Mouse (Mus musculus): ENCODE data around the gene Fbxl15. TPM values are rescaled to one million over a fixed set of nuclear protein-coding genes. Genes with fewer than 3 reads are reported as not detected.

Fbxl15 gene
- 69.1 and 71.4 TPM in 2 replicates for total RNA-seq (2014; rRNA removed)
- 53.3 and 54.2 TPM in 2 replicates for polyA plus RNA-seq (2015; fragmentation: Nextera tagmentation; extraction: Ambion mirVana)

DNA sequence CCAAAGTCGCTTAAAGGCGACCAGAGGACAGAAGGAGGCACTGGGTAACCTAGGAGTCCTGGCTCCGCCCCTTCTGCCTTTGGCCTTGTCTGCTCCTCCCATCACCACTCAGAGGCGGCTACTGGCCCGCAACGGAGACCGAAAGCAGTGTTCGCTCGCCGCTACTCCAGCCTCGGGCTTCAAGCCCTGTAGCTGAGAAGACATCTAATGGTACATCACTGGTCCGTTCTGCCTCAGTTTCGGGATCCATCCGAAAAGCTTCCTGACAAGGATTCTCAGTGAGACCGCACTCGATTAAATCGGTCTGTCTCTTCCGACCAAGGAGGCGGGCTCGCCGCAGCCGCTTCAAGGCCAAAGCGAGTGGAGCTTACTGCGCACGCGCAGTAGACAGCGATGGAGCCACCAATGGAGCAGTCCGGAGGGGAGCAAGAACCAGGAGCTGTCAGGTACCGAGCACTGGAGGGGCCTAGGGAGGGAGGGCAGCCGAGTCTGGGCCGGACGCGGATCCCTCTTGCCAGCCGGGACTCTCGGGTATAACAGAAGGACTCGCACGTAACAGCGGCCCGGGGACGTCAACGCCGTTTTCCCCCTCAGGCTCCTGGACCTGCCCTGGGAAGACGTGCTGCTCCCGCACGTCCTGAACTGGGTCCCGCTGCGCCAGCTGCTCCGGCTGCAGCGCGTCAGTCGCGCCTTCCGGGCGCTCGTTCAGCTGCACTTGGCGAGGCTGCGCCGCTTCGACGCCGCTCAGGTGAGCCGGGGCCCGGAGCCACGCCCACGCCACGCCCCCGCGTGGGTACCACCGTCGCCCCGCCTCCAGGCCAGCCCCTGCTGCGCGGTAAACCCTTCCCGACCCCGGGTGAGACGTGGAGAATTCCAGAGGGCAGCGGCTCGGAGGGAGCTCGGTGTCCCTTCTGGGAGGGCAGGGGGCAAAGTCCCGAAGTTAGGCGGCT is at the start of gene Fbxl15:
Gene Fbxl15 (plus strand): TSS at position 104 of the 950 bp plus-strand sequence.
- peaks cover 12% of the 10 kb centered on the region; the same call in 1 of the 2 replicates for H3K36me3 ChIP-seq (ENCODE audit: insufficient read depth, low read length)
- peak; percentile 98 for DNase-seq (ENCODE audit: low spot score)
- H3K4me1 ChIP-seq (ENCODE audit: insufficient read depth, low read length): peaks cover 11% of the 10 kb centered on the region
- no peaks in the 10 kb centered on the region for H3K27me3 ChIP-seq (ENCODE audit: insufficient read depth, low read length)
- peak; percentile 91 for ATAC-seq
- peak within 1 kb of the TSS; percentile 59 for H3K9ac ChIP-seq (replicated peaks; ENCODE audit: low read length)
- H3K9me3 ChIP-seq (ENCODE audit: low read length): no peaks in the 10 kb centered on the region
- peak within 1 kb of the TSS; percentile 91 for H3K4me2 ChIP-seq (ENCODE audit: low read depth, low read length)
- TF ChIP-seq CTCF (IDR thresholded peaks at IDR 0.05; ENCODE audit: low read depth): no peak
- WGBS: 1% methylated on average over 81 of the region's 81 CpGs
- H3K27ac ChIP-seq: peak within 1 kb of the TSS; percentile 95
- peak within 1 kb of the TSS; percentile 59 for H3K4me3 ChIP-seq (ENCODE audit: low read length)

DNA sequence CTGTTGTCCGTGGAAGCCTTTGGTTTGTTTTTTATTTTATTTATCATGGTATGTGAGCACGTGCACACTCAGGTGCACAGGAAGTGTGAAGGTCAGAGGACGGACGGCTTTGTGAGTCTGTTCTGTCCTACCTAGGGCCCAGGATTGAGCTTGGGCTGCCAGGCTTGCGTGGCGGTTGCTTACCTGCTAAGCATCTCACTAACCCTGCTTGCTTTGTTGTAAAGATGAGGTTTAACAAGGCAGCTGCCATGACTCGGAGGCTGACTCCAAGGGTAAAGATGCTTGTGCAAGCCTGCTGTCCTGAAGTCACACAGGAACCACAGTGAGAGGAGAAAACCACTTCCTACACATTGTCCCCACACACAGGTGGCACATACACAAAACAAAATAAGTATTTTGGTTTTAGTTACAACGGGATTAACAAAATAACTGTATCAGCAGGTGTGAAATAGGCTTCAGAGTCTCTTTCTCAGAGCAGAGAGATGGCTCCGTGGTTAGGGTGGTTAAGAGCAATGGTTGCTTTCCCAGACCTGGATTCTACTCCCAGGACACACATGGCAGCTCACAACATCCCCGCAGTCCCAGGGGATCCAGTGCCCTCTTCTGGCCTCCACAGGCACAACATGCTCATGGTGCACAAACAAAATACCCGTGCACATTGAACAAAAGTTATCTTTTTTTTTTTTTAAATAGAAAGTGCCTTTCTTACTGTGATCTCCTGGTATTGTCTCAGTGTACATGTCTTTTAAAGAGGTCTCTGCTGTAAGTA is 45.7 kb upstream of the Fbxl15 start:
- 93% methylated on average over 11 of the region's 11 CpGs for WGBS
- H3K4me2 ChIP-seq (ENCODE audit: low read depth, low read length): no peak overlapping the region
- no peaks in the 10 kb centered on the region for H3K9me3 ChIP-seq (ENCODE audit: low read length)
- no peak overlapping the region for H3K27ac ChIP-seq
- peak; percentile 26; the same call in 1 of the 2 replicates for TF ChIP-seq CTCF (IDR thresholded peaks at IDR 0.05; ENCODE audit: low read depth)
- DNase-seq (ENCODE audit: low spot score): peak; percentile 19
- H3K27me3 ChIP-seq (ENCODE audit: insufficient read depth, low read length): no peaks in the 10 kb centered on the region
- ATAC-seq: no peak
- H3K9ac ChIP-seq (replicated peaks; ENCODE audit: low read length): no peak overlapping the region
- peaks cover 62% of the 10 kb centered on the region for H3K36me3 ChIP-seq (ENCODE audit: insufficient read depth, low read length)
- H3K4me1 ChIP-seq (ENCODE audit: insufficient read depth, low read length): no peaks in the 10 kb centered on the region
- H3K4me3 ChIP-seq (ENCODE audit: low read length): no peak overlapping the region

DNA sequence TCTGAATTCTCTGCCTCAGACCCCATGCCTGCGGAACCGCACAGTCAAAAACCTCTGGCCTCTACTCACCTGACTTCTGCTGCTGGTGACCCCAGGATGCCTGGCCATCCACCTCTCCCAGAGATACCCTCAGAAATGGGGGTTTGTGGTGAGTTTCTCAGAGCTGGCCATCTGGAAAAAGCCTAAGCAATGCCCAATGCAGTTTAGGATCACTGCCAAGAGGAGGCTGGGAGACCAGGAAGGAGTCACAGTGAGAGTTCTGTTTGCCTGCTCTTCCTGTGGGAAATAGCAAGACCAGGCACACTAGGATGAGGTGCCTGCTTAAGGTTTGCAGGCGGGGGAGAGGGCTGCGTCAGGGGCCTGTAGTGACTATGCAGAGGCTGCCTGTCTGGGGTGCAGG is 43.3 kb upstream of the Fbxl15 start:
- no peak for TF ChIP-seq CTCF (IDR thresholded peaks at IDR 0.05; ENCODE audit: low read depth)
- Histone ChIP-seq H3K9ac (replicated peaks; ENCODE audit: low read length) (no peak overlapping the region), H3K4me3 (ENCODE audit: low read length) (no peak overlapping the region), H3K27ac (no peak overlapping the region), H3K4me1 (ENCODE audit: insufficient read depth, low read length) (no peaks in the 10 kb centered on the region), H3K9me3 (ENCODE audit: low read length) (no peaks in the 10 kb centered on the region), H3K27me3 (ENCODE audit: insufficient read depth, low read length) (no peaks in the 10 kb centered on the region), H3K4me2 (ENCODE audit: low read depth, low read length) (no peak overlapping the region), H3K36me3 (ENCODE audit: insufficient read depth, low read length) (peaks cover 53% of the 10 kb centered on the region)
- no peak for ATAC-seq
- WGBS: 85% methylated on average over 4 of the region's 4 CpGs
- no peak for DNase-seq (ENCODE audit: low spot score)

DNA sequence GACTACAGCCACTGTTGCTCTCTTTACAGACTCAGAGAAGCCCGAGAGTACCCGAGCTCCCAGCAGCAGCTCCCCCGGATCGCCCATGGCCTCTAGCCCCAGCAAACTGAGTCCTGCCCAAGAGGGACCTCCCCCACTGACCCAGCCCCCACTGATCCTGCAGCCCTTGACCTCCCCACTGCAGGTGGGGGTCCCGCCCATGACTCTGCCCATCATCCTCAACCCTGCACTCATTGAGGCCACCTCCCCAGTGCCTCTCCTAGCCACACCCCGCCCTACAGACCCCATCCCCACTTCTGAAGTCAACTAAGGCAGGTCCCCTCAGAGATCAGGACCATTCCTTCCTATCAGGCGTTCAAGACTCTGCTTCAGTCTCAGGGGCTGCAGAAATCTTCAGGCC is 42.4 kb upstream of the Fbxl15 start:
- H3K4me2 ChIP-seq (ENCODE audit: low read depth, low read length): no peak overlapping the region
- no peak overlapping the region for H3K27ac ChIP-seq
- ATAC-seq (no peak), DNase-seq (ENCODE audit: low spot score) (no peak)
- WGBS: 88% methylated on average over 7 of the region's 7 CpGs
- H3K27me3 ChIP-seq (ENCODE audit: insufficient read depth, low read length): no peaks in the 10 kb centered on the region
- no peaks in the 10 kb centered on the region for H3K4me1 ChIP-seq (ENCODE audit: insufficient read depth, low read length)
- no peak for TF ChIP-seq CTCF (IDR thresholded peaks at IDR 0.05; ENCODE audit: low read depth)
- no peak overlapping the region for H3K4me3 ChIP-seq (ENCODE audit: low read length)
- no peaks in the 10 kb centered on the region for H3K9me3 ChIP-seq (ENCODE audit: low read length)
- H3K36me3 ChIP-seq (ENCODE audit: insufficient read depth, low read length): peaks cover 43% of the 10 kb centered on the region
- H3K9ac ChIP-seq (replicated peaks; ENCODE audit: low read length): no peak overlapping the region

DNA sequence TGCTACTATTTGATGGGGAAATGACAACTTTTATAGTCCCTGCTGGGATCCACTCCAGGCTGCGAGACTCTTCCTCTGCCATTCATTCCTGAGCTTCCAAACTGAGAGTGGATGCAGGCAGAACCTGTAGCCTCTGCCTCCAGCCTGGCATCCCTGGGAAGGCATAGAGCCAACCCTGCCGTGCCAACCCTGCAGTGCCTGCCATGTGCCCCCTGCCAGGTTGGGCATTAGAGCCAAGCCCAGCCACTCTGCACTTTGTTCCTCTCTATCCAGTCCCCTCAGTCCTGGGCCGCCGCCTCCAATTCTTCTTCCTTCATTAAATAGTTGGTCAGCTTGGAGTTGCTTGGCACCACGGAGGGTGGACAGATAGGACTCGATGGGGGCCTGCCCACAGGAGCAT is 41.9 kb upstream of the Fbxl15 start:
- Histone ChIP-seq H3K9ac (replicated peaks; ENCODE audit: low read length) (no peak overlapping the region), H3K4me3 (ENCODE audit: low read length) (no peak overlapping the region), H3K4me2 (ENCODE audit: low read depth, low read length) (no peak overlapping the region), H3K27me3 (ENCODE audit: insufficient read depth, low read length) (no peaks in the 10 kb centered on the region), H3K27ac (no peak overlapping the region), H3K36me3 (ENCODE audit: insufficient read depth, low read length) (peaks cover 40% of the 10 kb centered on the region), H3K9me3 (ENCODE audit: low read length) (no peaks in the 10 kb centered on the region), H3K4me1 (ENCODE audit: insufficient read depth, low read length) (no peaks in the 10 kb centered on the region)
- DNase-seq (ENCODE audit: low spot score) (peak; percentile 51), ATAC-seq (peak; percentile 51; the same call in 1 of the 2 replicates)
- 54% methylated on average over 6 of the region's 6 CpGs for WGBS
- no peak for TF ChIP-seq CTCF (IDR thresholded peaks at IDR 0.05; ENCODE audit: low read depth)

DNA sequence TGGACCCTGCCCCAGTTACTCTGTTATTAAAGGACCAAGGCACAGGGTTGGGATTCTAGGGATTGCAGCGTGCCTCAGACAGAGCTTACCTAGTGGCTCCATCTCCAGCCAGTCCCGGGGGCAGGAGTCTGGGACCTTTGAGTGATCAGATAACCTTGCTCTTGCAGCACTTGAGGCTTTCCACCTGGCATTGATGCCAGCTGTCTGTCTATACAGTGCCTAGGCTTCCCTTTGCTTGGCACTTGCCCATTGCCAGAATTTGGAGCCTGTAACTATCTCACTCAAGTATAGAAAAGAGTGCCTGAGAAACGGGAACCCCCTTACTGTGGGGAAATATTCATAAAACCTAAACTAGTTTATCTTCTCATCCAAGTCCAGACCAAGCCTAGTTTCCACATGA is 41.1 kb upstream of the Fbxl15 start:
- H3K27ac ChIP-seq: no peak overlapping the region
- H3K4me1 ChIP-seq (ENCODE audit: insufficient read depth, low read length): no peaks in the 10 kb centered on the region
- peaks cover 40% of the 10 kb centered on the region for H3K36me3 ChIP-seq (ENCODE audit: insufficient read depth, low read length)
- no peaks in the 10 kb centered on the region for H3K9me3 ChIP-seq (ENCODE audit: low read length)
- WGBS: 96% methylated on average over 3 of the region's 3 CpGs
- H3K4me2 ChIP-seq (ENCODE audit: low read depth, low read length): no peak overlapping the region
- H3K4me3 ChIP-seq (ENCODE audit: low read length): no peak overlapping the region
- DNase-seq (ENCODE audit: low spot score) (no peak), ATAC-seq (no peak)
- H3K27me3 ChIP-seq (ENCODE audit: insufficient read depth, low read length): no peaks in the 10 kb centered on the region
- H3K9ac ChIP-seq (replicated peaks; ENCODE audit: low read length): no peak overlapping the region
- no peak for TF ChIP-seq CTCF (IDR thresholded peaks at IDR 0.05; ENCODE audit: low read depth)

Measured in hindbrain, postnatal 0 days (tissue).